Mouse (Mus musculus) neural tube, embryonic 14.5 days (tissue): ENCODE measurements around the gene Klf16. TPM values are rescaled to one million over a fixed set of nuclear protein-coding genes. Genes with fewer than 3 reads are reported as not detected.
A peak's percentile ranks its signal among the peaks of the same experiment; 100 is the strongest.

Experiments used
- ATAC-seq: fragments of 200-750 bp; cut with Nextera tagmentation; 2 replicates; pipeline ENCODE4 v1.8.0; 2017; ENCODE audit warnings: low read depth, mild to moderate bottlenecking, moderate TSS enrichment, moderate library complexity
- H3K27ac ChIP-seq: fragments of 300-500 bp; sonication (generic); 2 replicates; pipeline ENCODE4 v1.5.1; 2014; ENCODE audit warnings: low read depth, mild to moderate bottlenecking, control low read depth, low read length, moderate library complexity, mixed read lengths
- H3K27me3 ChIP-seq: fragments of 300-500 bp; sonication (generic); 2 replicates; pipeline ENCODE4 v1.6.1; 2014; ENCODE audit warnings: low read length; ENCODE audit not compliant: control insufficient read depth, insufficient read depth
- H3K36me3 ChIP-seq: fragments of 300-500 bp; sonication (generic); 2 replicates; pipeline ENCODE4 v1.6.1; 2014; ENCODE audit warnings: low read length, mixed read lengths; ENCODE audit not compliant: control insufficient read depth, insufficient read depth
- H3K4me1 ChIP-seq: fragments of 300-500 bp; sonication (generic); 2 replicates; pipeline ENCODE4 v1.6.1; 2014; ENCODE audit warnings: low read length; ENCODE audit not compliant: control insufficient read depth, insufficient read depth
- H3K4me2 ChIP-seq: fragments of 300-500 bp; sonication (generic); 2 replicates; pipeline ENCODE4 v1.6.1; 2014; ENCODE audit warnings: mild to moderate bottlenecking, low read depth, low read length, control low read depth
- H3K4me3 ChIP-seq: fragments of 300-500 bp; sonication (generic); 2 replicates; pipeline ENCODE4 v1.5.1; 2014; ENCODE audit warnings: low read depth, low read length, control low read depth, mixed read lengths
- H3K9ac ChIP-seq: fragments of 300-500 bp; sonication (generic); replicated peaks from 2 replicates; pipeline ENCODE4 v1.6.1; 2014; ENCODE audit warnings: low read depth, mild to moderate bottlenecking, control low read depth, low read length, mixed read lengths
- H3K9me3 ChIP-seq: fragments of 300-500 bp; sonication (generic); 2 replicates; pipeline ENCODE4 v1.6.1; 2016; ENCODE audit warnings: low read length; ENCODE audit not compliant: control insufficient read depth
- WGBS: fragments of 180-500 bp; shearing (Covaris S2); extraction: QIAGEN DNeasy Blood & Tissue Kit; methylation state at CpG from one replicate; pipeline ENCODE4 v1.1.7; 2014; 5-methylcytosine and 5-hydroxymethylcytosine counted together
- polyA plus RNA-seq: library from polyadenylated mRNA; unstranded; fragments of >200 nt; fragmentation: Nextera tagmentation; extraction: Ambion mirVana; gene quantifications from 2 replicates; pipeline ENCODE4 v1.2.1, GENCODE M21; 2014

Gene Klf16
- polyA plus RNA-seq, 1 experiment from 2014 or later, result 4.8 TPM

DNA sequence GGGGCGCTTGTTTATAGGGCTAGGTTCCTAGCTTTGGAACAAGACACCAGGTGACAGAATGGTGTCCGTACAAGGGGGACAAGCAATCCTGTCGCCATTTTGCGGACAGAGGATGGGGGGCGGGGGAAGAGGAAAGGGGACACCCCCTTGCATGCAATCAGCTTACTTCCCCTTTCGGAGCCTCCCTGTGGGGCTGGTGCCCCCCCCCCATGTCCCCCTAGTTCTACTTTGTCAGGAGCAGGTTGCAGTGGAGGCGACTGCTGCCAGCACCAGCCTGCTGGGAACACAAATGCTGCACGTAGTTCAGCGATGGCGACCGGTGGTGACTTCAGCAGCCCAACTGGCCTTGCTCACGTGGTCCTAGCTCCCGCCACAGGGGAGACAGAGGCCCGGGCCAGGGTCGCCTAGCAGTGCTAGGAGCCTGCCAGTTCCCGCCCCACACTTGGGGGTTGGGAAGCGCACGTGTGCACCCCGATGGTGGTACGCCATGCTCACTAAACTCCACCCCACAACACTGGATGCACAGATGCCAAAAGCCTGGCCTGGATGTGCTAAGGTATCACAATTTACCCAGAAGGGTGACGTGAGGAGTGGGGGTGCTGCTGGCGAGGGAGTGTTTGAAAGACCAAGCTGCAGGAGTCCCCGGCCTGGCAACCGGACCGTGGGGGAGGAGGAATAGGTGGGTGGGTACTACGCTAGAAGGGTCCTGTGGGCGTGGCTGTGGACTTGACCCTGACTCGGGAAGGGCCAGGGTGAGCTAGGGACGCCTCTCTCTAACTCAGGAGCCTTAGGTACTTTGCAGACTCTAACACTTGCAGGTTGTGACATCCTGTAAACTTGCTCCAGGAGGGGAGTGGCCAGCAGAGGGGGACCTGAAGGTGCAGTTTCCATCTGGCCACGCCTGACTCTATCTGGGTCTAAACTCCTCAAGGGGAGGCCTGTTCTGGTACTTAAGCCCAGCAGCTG lies 6.0 kb downstream of the Klf16 start:
- no peak for ATAC-seq
- Histone ChIP-seq H3K4me1 (peaks cover 35% of the 10 kb centered on the region), H3K27ac (no peak overlapping the region), H3K27me3 (no peaks in the 10 kb centered on the region), H3K9me3 (no peaks in the 10 kb centered on the region), H3K9ac (0 out of 2 replicates have a peak overlapping the region, but pooled peaks have one; percentile 25), H3K4me2 (peak overlapping the region; percentile 32), H3K4me3 (no peak overlapping the region), H3K36me3 (no peaks in the 10 kb centered on the region; the same call in 1 of the 2 replicates)
- 23% methylated on average over 30 of the region's 30 CpGs for WGBS

- Histone ChIP-seq H3K4me1 (peaks cover 29% of the 10 kb centered on the region), H3K9me3 (no peaks in the 10 kb centered on the region), H3K36me3 (no peaks in the 10 kb centered on the region; the same call in 1 of the 2 replicates), H3K4me2 (no peak overlapping the region), H3K4me3 (no peak overlapping the region), H3K27me3 (no peaks in the 10 kb centered on the region), H3K9ac (no peak overlapping the region), H3K27ac (no peak overlapping the region)
- ATAC-seq, result no peak
- WGBS, result 92% methylated on average over 10 of the region's 10 CpGs
Measured at GRCm38 (mm10) chr10:80570419-80570818, 6.7 kb downstream of the Klf16 start.

- no peak overlapping the region for H3K27ac ChIP-seq
- no peak overlapping the region for H3K9ac ChIP-seq
- 35% methylated on average over 10 of the region's 10 CpGs for WGBS
- H3K36me3 ChIP-seq, result no peaks in the 10 kb centered on the region; the same call in 1 of the 2 replicates
- no peaks in the 10 kb centered on the region for H3K9me3 ChIP-seq
- H3K4me3 ChIP-seq, result no peak overlapping the region
- ATAC-seq, result no peak
- no peaks in the 10 kb centered on the region for H3K27me3 ChIP-seq
- no peak overlapping the region for H3K4me2 ChIP-seq
- H3K4me1 ChIP-seq, result peaks cover 26% of the 10 kb centered on the region
Measured at GRCm38 (mm10) chr10:80569664-80570066, 7.5 kb downstream of the Klf16 start.

- no peak overlapping the region for H3K4me2 ChIP-seq
- H3K4me3 ChIP-seq, result no peak overlapping the region
- H3K9ac ChIP-seq, result no peak overlapping the region
- H3K9me3 ChIP-seq, result no peaks in the 10 kb centered on the region
- WGBS, result 97% methylated on average over 29 of the region's 29 CpGs
- H3K27me3 ChIP-seq, result no peaks in the 10 kb centered on the region
- H3K4me1 ChIP-seq, result peaks cover 22% of the 10 kb centered on the region
- no peak overlapping the region for H3K27ac ChIP-seq
- ATAC-seq, result no peak
- no peaks in the 10 kb centered on the region; the same call in 1 of the 2 replicates for H3K36me3 ChIP-seq
Measured at GRCm38 (mm10) chr10:80568876-80569275, 8.2 kb downstream of the Klf16 start.

DNA sequence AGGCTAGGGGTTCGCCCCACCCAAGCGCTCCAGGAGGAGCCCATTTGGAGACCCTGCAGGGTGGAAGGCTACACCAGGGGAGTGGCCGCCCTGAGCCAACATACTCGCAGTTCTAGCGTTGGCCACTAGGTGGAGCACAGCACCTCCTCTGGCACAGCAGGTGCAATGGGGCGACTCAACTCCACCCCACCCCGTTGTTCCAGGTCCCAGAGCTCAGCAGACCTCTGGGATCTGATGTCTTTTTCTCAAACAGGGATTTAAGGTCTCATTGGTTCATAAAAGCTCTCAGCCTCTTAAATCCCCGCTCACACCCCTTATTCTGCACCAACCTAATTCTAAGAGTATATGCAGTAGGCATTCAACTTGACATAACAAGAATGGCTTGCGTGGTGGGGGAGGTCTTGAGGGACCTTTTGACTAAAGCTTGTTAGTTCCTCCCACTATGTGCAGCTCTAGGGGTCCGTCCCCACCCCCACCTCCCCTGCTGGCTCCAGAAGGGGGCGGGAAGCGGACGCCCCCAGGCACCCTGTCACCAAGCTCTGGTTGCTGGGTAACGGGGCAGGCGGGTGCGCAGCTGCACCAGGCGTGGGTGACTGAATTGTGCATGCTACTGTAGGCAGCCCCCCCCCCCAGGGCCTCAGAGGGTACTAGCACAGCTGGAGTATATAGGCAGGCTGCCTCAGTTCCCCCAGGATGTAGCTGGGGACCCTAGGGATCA lies 10.6 kb downstream of the Klf16 start:
- Histone ChIP-seq H3K4me1 (peaks cover 24% of the 10 kb centered on the region), H3K27me3 (no peaks in the 10 kb centered on the region), H3K27ac (peak overlapping the region; percentile 72), H3K4me2 (peak overlapping the region; percentile 31; the same call in 1 of the 2 replicates), H3K4me3 (no peak overlapping the region), H3K9ac (no peak overlapping the region; the same call in 1 of the 2 replicates), H3K9me3 (no peaks in the 10 kb centered on the region), H3K36me3 (no peaks in the 10 kb centered on the region; the same call in 1 of the 2 replicates)
- 8% methylated on average over 17 of the region's 17 CpGs for WGBS
- peak; percentile 62 for ATAC-seq

DNA sequence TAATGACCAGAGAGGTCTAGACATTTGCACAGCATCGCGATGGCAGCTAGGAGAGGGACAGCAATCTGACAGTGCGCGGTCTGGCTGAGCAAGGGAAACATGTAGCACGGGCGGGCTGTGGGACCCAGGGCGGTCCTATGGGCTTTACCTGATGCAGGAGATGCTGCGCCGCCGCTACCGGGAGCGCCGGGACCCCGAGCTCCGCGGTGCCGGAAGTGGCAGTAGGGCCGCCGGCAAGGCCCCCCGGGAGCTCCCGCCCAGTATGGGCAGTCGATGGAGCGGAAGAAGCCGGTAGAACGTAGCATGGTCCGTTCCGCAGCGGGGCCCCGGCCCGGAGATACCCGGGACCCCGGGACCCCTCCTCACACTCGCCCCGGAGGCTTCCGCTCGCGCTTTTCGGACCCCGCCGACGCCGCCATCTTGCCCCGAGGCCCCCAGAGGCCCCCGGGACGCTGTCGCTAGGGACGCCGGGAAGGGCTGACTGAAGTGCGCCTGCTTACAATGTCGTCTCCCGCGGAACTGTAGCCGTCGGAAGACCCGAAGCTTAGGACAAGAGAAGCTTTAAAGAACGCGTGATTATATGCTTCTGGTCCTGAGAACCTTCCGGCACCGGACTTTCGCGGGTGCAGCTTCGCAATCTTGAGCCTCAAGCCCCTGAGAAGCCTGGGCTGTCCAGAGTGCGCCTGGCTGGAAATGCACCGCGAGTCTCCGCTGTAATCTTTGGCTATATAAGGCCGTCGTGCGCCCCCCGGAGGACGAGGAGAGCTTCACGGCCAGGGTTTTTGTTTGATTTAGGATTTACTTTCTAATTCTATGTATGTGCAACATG lies 15.8 kb downstream of the Klf16 start, which contains the start of gene Rexo1:
Rexo1 (minus strand) TSS at position 445 of the 829 bp plus-strand sequence.
- Histone ChIP-seq H3K4me2 (peak within 1 kb of the TSS; percentile 87), H3K9ac (peak within 1 kb of the TSS; percentile 94), H3K27ac (peak within 1 kb of the TSS; percentile 93), H3K4me1 (peaks cover 32% of the 10 kb centered on the region), H3K27me3 (0 out of 2 replicates have a peak, but pooled peaks cover 2% of the 10 kb centered on the region), H3K4me3 (peak within 1 kb of the TSS; percentile 99), H3K36me3 (no peaks in the 10 kb centered on the region), H3K9me3 (no peaks in the 10 kb centered on the region)
- WGBS, result under 1% methylated on average over 70 of the region's 72 CpGs
- ATAC-seq, result peak; percentile 84

DNA sequence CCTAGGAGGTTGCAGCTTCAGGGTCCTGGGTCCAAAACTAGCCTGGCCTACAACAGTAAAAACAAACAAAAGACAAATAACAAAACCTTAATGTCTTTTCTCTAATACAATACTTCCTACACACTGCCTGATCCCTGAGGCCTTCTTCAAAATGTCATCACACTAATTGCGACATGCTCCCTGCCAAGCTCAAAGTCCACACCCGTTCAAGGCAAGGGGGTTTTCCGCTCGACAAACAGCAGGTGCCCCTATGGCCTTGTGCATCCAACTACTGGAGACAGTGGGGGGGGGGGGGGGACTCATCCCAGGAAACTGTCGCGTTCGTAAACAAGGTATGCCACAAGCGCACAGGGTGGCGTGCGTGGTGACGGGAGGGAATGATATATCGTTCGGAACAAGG lies 16.5 kb downstream of the Klf16 start:
- ATAC-seq, result 0 out of 2 replicates have a peak, but pooled peaks have one; percentile 1
- Histone ChIP-seq H3K27me3 (0 out of 2 replicates have a peak, but pooled peaks cover 2% of the 10 kb centered on the region), H3K9me3 (no peaks in the 10 kb centered on the region), H3K4me1 (peaks cover 30% of the 10 kb centered on the region), H3K36me3 (no peaks in the 10 kb centered on the region), H3K27ac (peak overlapping the region; percentile 93; the same call in 1 of the 2 replicates), H3K4me3 (peak overlapping the region; percentile 99), H3K4me2 (peak overlapping the region; percentile 87), H3K9ac (peak overlapping the region; percentile 94)
- 1% methylated on average over 13 of the region's 13 CpGs for WGBS

DNA sequence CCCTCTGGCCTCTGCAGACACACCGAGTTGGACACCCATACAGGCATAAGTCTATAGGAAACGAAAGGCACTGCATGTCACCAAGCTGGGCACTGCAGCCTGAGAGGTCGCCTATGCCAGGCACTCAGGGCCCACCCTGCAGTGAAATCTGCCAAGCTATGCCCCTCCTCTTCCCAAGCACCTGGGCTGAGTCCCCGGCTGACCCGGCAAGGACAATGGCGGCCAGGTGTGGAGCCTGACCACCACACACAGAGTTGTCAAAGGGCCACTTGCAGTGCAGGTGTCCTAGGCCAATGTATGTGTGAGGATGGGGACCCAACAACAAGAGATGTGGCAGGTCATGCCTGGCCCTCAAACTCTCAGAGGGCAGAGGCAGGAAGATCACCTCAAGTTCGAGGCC lies 17.7 kb downstream of the Klf16 start:
- no peak overlapping the region for H3K4me2 ChIP-seq

More for the DNA sequence above, 17.7 kb downstream of the Klf16 start:
- Histone ChIP-seq H3K36me3 (no peaks in the 10 kb centered on the region), H3K9me3 (no peaks in the 10 kb centered on the region), H3K9ac (no peak overlapping the region), H3K4me1 (peaks cover 30% of the 10 kb centered on the region), H3K4me3 (peak overlapping the region; percentile 10; the same call in 1 of the 2 replicates), H3K27me3 (0 out of 2 replicates have a peak, but pooled peaks cover 2% of the 10 kb centered on the region), H3K27ac (no peak overlapping the region)
- 95% methylated on average over 7 of the region's 7 CpGs for WGBS
- ATAC-seq, result no peak
